Mouse (Mus musculus): Measurements from ENCODE around the gene Tut1. TPM values are rescaled to one million over a fixed set of nuclear protein-coding genes. Genes with fewer than 3 reads are reported as not detected.
"Not testable (repeated sequence)": the region's sequence is repeated elsewhere in the genome, so short reads cannot be mapped to it uniquely, and the experiment has no call there.

Tut1 gene
- polyA plus RNA-seq, 1 experiment from 2014 or later: 20.4 TPM

DNA sequence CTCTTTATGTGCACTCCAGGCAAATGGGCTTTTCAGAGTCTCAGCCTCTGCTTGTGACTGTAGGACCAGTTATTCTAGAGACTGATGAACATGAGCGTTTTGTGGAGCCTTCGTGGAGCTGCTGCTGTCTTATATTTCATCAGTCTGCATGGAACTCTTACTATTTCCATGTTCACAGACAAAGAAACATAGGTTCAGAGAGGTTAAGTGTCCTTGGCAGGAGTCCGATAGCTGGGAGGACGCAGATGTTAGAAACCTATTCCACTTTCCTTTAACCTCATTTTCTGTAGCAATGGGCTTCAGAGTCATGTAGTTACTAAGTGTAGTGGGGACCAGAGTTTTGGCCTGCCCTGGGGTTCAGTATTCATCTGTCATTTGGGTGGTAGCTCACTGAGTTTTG, 45.6 kb downstream of the Tut1 start:
- H3K36me3 ChIP-seq (ENCODE audit: control insufficient read depth, insufficient read depth, low read length): no peaks in the 10 kb centered on the region
- H3K4me2 ChIP-seq (ENCODE audit: low read depth, low read length): no peak overlapping the region
- no peak overlapping the region for H3K27ac ChIP-seq (ENCODE audit: low read depth, low read length)
- H3K4me1 ChIP-seq (ENCODE audit: control insufficient read depth, insufficient read depth, low read length): no peaks in the 10 kb centered on the region
- no peaks in the 10 kb centered on the region for H3K27me3 ChIP-seq (ENCODE audit: control insufficient read depth, insufficient read depth, low read length)
- 84% methylated on average over 4 of the region's 4 CpGs for WGBS
- no peak overlapping the region for H3K9ac ChIP-seq (replicated peaks; ENCODE audit: low read depth, low read length)
- H3K9me3 ChIP-seq (ENCODE audit: control insufficient read depth, low read length): no peaks in the 10 kb centered on the region
- H3K4me3 ChIP-seq (ENCODE audit: low read depth, low read length): no peak overlapping the region
- ATAC-seq (ENCODE audit: low read depth): no peak

GRCm38 (mm10) chr19:9006915-9007314, 53.3 kb downstream of the Tut1 start:
- H3K9ac ChIP-seq (replicated peaks; ENCODE audit: low read depth, low read length); ATAC-seq (ENCODE audit: low read depth); H3K27ac ChIP-seq (ENCODE audit: low read depth, low read length); H3K4me3 ChIP-seq (ENCODE audit: low read depth, low read length); H3K9me3 ChIP-seq (ENCODE audit: control insufficient read depth, low read length); H3K27me3 ChIP-seq (ENCODE audit: control insufficient read depth, insufficient read depth, low read length); H3K4me2 ChIP-seq (ENCODE audit: low read depth, low read length); H3K36me3 ChIP-seq (ENCODE audit: control insufficient read depth, insufficient read depth, low read length); H3K4me1 ChIP-seq (ENCODE audit: control insufficient read depth, insufficient read depth, low read length): not testable (repeated sequence)
- 92% methylated on average over 2 of the region's 2 CpGs for WGBS

Other genes starting within 250 kb of the Tut1 start
- 145 and 163 TPM in 2 replicates for gene Slc3a2, start 230.5 kb upstream of the Tut1 start, polyA plus RNA-seq (2014; fragmentation: Nextera tagmentation; extraction: Ambion mirVana)
- gene Wdr74, start 218.0 kb upstream of the Tut1 start, polyA plus RNA-seq (2014; fragmentation: Nextera tagmentation; extraction: Ambion mirVana): 88.5 and 91.5 TPM in 2 replicates
- gene 1700092M07Rik, start 213.1 kb upstream of the Tut1 start, polyA plus RNA-seq (2014; fragmentation: Nextera tagmentation; extraction: Ambion mirVana): 1.8 and 2.6 TPM in 2 replicates
- 115 and 120 TPM in 2 replicates for gene Stx5a, start 212.4 kb upstream of the Tut1 start, polyA plus RNA-seq (2014; fragmentation: Nextera tagmentation; extraction: Ambion mirVana)
- 120 and 140 TPM in 2 replicates for gene Nxf1, start 196.8 kb upstream of the Tut1 start, polyA plus RNA-seq (2014; fragmentation: Nextera tagmentation; extraction: Ambion mirVana)
- 223 and 263 TPM in 2 replicates for gene Tmem223, start 182.9 kb upstream of the Tut1 start, polyA plus RNA-seq (2014; fragmentation: Nextera tagmentation; extraction: Ambion mirVana)
- gene Tmem179b, start 179.4 kb upstream of the Tut1 start, polyA plus RNA-seq (2014; fragmentation: Nextera tagmentation; extraction: Ambion mirVana): 25.9 and 32.7 TPM in 2 replicates
- 17.7 and 19.0 TPM in 2 replicates for gene Taf6l, start 167.4 kb upstream of the Tut1 start, polyA plus RNA-seq (2014; fragmentation: Nextera tagmentation; extraction: Ambion mirVana)
- gene Polr2g, start 155.3 kb upstream of the Tut1 start, polyA plus RNA-seq (2014; fragmentation: Nextera tagmentation; extraction: Ambion mirVana): 141 and 153 TPM in 2 replicates
- gene Zbtb3, start 151.3 kb upstream of the Tut1 start, polyA plus RNA-seq (2014; fragmentation: Nextera tagmentation; extraction: Ambion mirVana): 7.1 and 7.7 TPM in 2 replicates
- gene Ttc9c, start 134.5 kb upstream of the Tut1 start, polyA plus RNA-seq (2014; fragmentation: Nextera tagmentation; extraction: Ambion mirVana): 52.2 and 54.3 TPM in 2 replicates
- gene Hnrnpul2, start 133.8 kb upstream of the Tut1 start, polyA plus RNA-seq (2014; fragmentation: Nextera tagmentation; extraction: Ambion mirVana): 9.1 and 9.5 TPM in 2 replicates
- gene AC129217.1, start 124.1 kb upstream of the Tut1 start, polyA plus RNA-seq (2014; fragmentation: Nextera tagmentation; extraction: Ambion mirVana): not detected in 2 replicates
- 86.3 and 94.5 TPM in 2 replicates for gene Bscl2, start 116.4 kb upstream of the Tut1 start, polyA plus RNA-seq (2014; fragmentation: Nextera tagmentation; extraction: Ambion mirVana)
- gene Gng3, start 114.7 kb upstream of the Tut1 start, polyA plus RNA-seq (2014; fragmentation: Nextera tagmentation; extraction: Ambion mirVana): 459 and 608 TPM in 2 replicates
- 0.99 and 1.3 TPM in 2 replicates for gene Lrrn4cl, start 103.1 kb upstream of the Tut1 start, polyA plus RNA-seq (2014; fragmentation: Nextera tagmentation; extraction: Ambion mirVana)
- gene Ubxn1, start 82.4 kb upstream of the Tut1 start, polyA plus RNA-seq (2014; fragmentation: Nextera tagmentation; extraction: Ambion mirVana): 135 and 142 TPM in 2 replicates
- 63.2 and 64.1 TPM in 2 replicates for gene Uqcc3, start 72.9 kb upstream of the Tut1 start, polyA plus RNA-seq (2014; fragmentation: Nextera tagmentation; extraction: Ambion mirVana)
- gene Lbhd1, start 70.1 kb upstream of the Tut1 start, polyA plus RNA-seq (2014; fragmentation: Nextera tagmentation; extraction: Ambion mirVana): 30.8 and 31.7 TPM in 2 replicates
- gene Gm49403, start 69.9 kb upstream of the Tut1 start, polyA plus RNA-seq (2014; fragmentation: Nextera tagmentation; extraction: Ambion mirVana): not detected in 2 replicates
- gene 1810009A15Rik, start 65.0 kb upstream of the Tut1 start, polyA plus RNA-seq (2014; fragmentation: Nextera tagmentation; extraction: Ambion mirVana): 39.0 and 48.9 TPM in 2 replicates
- 0.39 TPM in 1 of 2 replicates, not detected in the other for gene Gm49416, start 64.9 kb upstream of the Tut1 start, polyA plus RNA-seq (2014; fragmentation: Nextera tagmentation; extraction: Ambion mirVana)
- 22.0 and 30.3 TPM in 2 replicates for gene Ints5, start 60.8 kb upstream of the Tut1 start, polyA plus RNA-seq (2014; fragmentation: Nextera tagmentation; extraction: Ambion mirVana)
- 69.9 and 92.2 TPM in 2 replicates for gene Ganab, start 55.8 kb upstream of the Tut1 start, polyA plus RNA-seq (2014; fragmentation: Nextera tagmentation; extraction: Ambion mirVana)
- 66.3 and 67.2 TPM in 2 replicates for gene B3gat3, start 33.5 kb upstream of the Tut1 start, polyA plus RNA-seq (2014; fragmentation: Nextera tagmentation; extraction: Ambion mirVana)
- 1.1 and 1.7 TPM in 2 replicates for gene Rom1, start 24.5 kb upstream of the Tut1 start, polyA plus RNA-seq (2014; fragmentation: Nextera tagmentation; extraction: Ambion mirVana)
- 6.2 and 8.7 TPM in 2 replicates for gene Eml3, start 24.3 kb upstream of the Tut1 start, polyA plus RNA-seq (2014; fragmentation: Nextera tagmentation; extraction: Ambion mirVana)
- gene Mta2, start 12.0 kb upstream of the Tut1 start, polyA plus RNA-seq (2014; fragmentation: Nextera tagmentation; extraction: Ambion mirVana): 29.1 and 33.7 TPM in 2 replicates
- 297 and 333 TPM in 2 replicates for gene Eef1g, start 13.2 kb downstream of the Tut1 start, polyA plus RNA-seq (2014; fragmentation: Nextera tagmentation; extraction: Ambion mirVana)
- gene Ahnak, start 35.4 kb downstream of the Tut1 start, polyA plus RNA-seq (2014; fragmentation: Nextera tagmentation; extraction: Ambion mirVana): 2.7 and 3.7 TPM in 2 replicates
- gene Scgb1a1, start 134.1 kb downstream of the Tut1 start, polyA plus RNA-seq (2014; fragmentation: Nextera tagmentation; extraction: Ambion mirVana): not detected in 2 replicates
- gene Asrgl1, start 181.8 kb downstream of the Tut1 start, polyA plus RNA-seq (2014; fragmentation: Nextera tagmentation; extraction: Ambion mirVana): 22.3 and 31.3 TPM in 2 replicates

Data from neural tube, embryonic 14.5 days (tissue).